Mouse (Mus musculus) liver, adult 2 months (tissue): Measurements from ENCODE around the gene Arsj.

Experiments
- CTCF ChIP-seq: fragments of 200-500 bp; IDR thresholded peaks from 2 replicates; pipeline ENCODE4 v1.5.1; 2011; ENCODE audit warnings: low read depth, low read length, control low read depth
- POLR2A ChIP-seq: fragments of 200-500 bp; IDR thresholded peaks from 2 replicates; pipeline ENCODE4 v1.6.1; 2011; ENCODE audit warnings: low read length, control low read depth; ENCODE audit not compliant: insufficient read depth; ENCODE audit errors: extremely low read depth

DNA sequence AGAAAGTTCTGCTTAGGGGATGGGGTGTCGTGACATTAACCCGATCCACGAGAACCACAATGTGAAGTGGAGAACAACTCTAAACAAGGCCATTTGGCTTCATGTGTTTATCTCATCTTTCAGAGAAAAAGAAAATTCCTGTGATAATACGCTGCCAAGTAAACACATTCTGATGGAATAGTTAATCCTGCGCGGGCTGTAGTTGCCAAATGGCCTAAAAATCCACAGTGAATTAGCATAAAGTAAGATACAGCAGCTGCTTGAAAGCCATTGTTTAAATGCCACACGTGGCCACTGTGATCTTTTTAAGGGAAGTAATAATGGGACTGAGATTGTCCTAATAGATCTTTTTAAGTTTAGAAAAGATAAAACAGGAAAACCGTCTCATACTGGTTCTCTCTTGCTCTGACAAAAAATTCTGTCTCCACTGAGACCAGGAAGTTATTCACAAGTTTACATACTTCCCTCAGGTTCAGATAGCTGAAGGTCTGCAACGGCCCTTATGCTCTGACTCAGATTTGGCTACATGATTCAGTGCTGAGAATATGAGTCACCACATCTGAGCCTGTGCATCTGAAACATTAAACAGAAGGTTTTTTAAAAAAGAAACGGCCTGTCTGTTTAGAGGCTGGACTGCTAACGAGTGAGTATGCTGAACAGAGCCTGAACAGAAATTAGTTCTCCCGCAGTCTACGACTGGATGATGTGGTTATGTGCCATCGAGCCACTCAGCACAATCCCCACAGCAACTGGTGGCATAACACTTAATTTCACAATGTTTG is 21.4 kb downstream of the Arsj start:
- no peak for TF ChIP-seq POLR2A
- TF ChIP-seq CTCF = no peak
